Mouse (Mus musculus): ENCODE measurements at regions not wholly inside any gene's neighbourhood (a gene's known extent, or its start where the extent isn't known, plus 50 kb on each side); places are given as distances from the start of the nearest gene placed in this dataset.

DNA sequence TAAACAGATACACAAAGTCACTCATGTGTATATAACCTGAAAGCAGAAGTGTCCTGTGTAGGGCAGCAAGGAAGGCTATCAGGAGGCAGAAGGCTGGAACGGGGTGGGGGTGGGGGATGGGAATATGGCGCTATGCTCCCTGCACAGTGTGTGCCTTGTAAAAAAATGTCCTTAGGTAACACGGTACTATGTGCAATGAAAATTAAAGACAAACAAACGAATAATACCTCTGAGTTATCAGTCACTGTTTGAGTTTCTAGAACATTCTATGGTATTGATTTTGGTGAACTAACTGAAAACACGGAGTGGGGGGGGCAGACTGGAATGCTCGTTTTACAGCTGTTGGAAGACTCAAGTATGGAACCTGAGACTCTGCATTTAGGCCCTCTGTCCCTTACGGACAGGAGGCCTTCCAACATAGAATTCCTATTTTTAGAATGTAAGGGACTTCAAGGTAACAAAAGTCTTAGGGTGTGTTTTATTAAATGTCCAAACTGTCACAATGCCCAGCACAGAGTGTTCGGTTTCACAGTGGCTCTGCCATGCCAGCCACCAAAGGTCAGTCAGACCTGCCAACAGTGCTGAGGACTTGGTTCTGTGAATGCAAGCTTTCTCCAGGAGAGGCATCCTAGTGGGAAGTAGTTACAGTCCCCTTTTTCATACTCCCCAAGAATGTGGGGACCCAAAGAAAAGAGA is 240.6 kb downstream of the Ano6 start:
- Histone ChIP-seq H3K27ac (ENCODE audit: insufficient read depth, low read depth, low read length) (no peak overlapping the region), H3K4me3 (ENCODE audit: insufficient read depth, low read depth, low read length) (no peak overlapping the region), H3K4me1 (ENCODE audit: control insufficient read depth, insufficient read depth, low read length) (no peaks in the 10 kb centered on the region)
- 81% methylated on average over 8 of the region's 8 CpGs for WGBS
- TF ChIP-seq POLR2A (IDR thresholded peaks at IDR 0.05; ENCODE audit: insufficient read depth, low read depth, low read length) (no peak), CTCF (IDR thresholded peaks at IDR 0.05; ENCODE audit: insufficient read depth, low read depth, low read length) (no peak)

DNA sequence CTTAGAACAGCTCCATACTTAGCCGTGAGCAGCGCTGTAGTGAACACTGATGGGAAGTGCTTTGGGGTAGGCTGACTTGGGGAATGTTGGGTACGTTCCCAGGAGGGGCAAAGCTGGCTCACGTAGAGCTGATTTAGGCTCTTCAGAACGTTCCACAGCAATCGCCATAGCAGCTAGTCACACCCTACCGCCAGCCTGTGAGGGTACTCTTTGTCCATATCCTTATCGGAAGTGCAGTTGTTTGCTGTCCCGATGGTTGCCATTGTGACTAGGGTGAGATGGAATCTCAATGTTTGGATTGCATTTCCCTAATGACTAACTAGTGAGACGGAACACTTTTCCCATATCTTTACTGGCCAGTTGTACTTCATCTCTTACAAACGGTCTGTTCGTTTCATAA is 244.6 kb downstream of the Ano6 start:
- no peak overlapping the region for H3K4me3 ChIP-seq (ENCODE audit: insufficient read depth, low read depth, low read length)
- no peak overlapping the region for H3K27ac ChIP-seq (ENCODE audit: insufficient read depth, low read depth, low read length)
- no peaks in the 10 kb centered on the region for H3K4me1 ChIP-seq (ENCODE audit: control insufficient read depth, insufficient read depth, low read length)
- TF ChIP-seq POLR2A (IDR thresholded peaks at IDR 0.05; ENCODE audit: insufficient read depth, low read depth, low read length) (no peak), CTCF (IDR thresholded peaks at IDR 0.05; ENCODE audit: insufficient read depth, low read depth, low read length) (no peak)
- 73% methylated on average over 12 of the region's 12 CpGs for whole genome bisulfite sequencing

GRCm38 (mm10) chr15:96045561-96045960 is 241.8 kb upstream of the Arid2 start:
- 35% methylated on average over 3 of the region's 3 CpGs for WGBS
- H3K4me1 ChIP-seq (ENCODE audit: control insufficient read depth, insufficient read depth, low read length) = peaks cover 5% of the 10 kb centered on the region
- H3K27ac ChIP-seq (ENCODE audit: insufficient read depth, low read depth, low read length) = no peak overlapping the region
- H3K4me3 ChIP-seq (ENCODE audit: insufficient read depth, low read depth, low read length) = no peak overlapping the region
- TF ChIP-seq POLR2A (IDR thresholded peaks at IDR 0.05; ENCODE audit: insufficient read depth, low read depth, low read length) = no peak
- no peak for TF ChIP-seq CTCF (IDR thresholded peaks at IDR 0.05; ENCODE audit: insufficient read depth, low read depth, low read length)

GRCm38 (mm10) chr15:96046651-96047050 is 240.7 kb upstream of the Arid2 start:
- no peak for TF ChIP-seq CTCF (IDR thresholded peaks at IDR 0.05; ENCODE audit: insufficient read depth, low read depth, low read length)
- WGBS = 83% methylated on average over 5 of the region's 5 CpGs

DNA sequence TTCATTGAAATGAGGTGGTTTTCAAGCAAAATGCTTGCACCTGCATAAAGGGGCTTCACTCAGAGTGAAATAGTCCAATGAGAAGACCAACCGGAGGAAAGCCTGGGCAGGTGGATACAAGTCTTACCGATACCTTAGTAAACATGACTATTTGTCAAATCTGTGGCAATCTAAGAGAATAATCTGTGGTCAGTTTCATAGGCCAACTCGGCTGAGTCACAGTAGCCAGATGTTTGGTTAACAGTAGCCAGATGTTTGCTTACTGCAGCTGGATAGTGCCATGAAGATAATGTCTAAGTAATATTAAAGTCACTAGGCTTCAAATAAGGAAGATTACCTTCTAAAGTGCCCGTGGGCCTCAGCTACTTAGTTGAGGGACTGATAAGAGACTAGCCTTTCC is 236.9 kb upstream of the Arid2 start:
- no peak overlapping the region for H3K27ac ChIP-seq (ENCODE audit: insufficient read depth, low read depth, low read length)
- peaks cover 5% of the 10 kb centered on the region for H3K4me1 ChIP-seq (ENCODE audit: control insufficient read depth, insufficient read depth, low read length)
- TF ChIP-seq CTCF (IDR thresholded peaks at IDR 0.05; ENCODE audit: insufficient read depth, low read depth, low read length) (no peak), POLR2A (IDR thresholded peaks at IDR 0.05; ENCODE audit: insufficient read depth, low read depth, low read length) (no peak)
- H3K4me3 ChIP-seq (ENCODE audit: insufficient read depth, low read depth, low read length) = no peak overlapping the region
- WGBS = 94% methylated on average over 4 of the region's 4 CpGs

More at GRCm38 (mm10) chr15:96046651-96047050, 240.7 kb upstream of the Arid2 start:
- H3K4me3 ChIP-seq (ENCODE audit: insufficient read depth, low read depth, low read length) = no peak overlapping the region
- peaks cover 5% of the 10 kb centered on the region for H3K4me1 ChIP-seq (ENCODE audit: control insufficient read depth, insufficient read depth, low read length)
- no peak overlapping the region for H3K27ac ChIP-seq (ENCODE audit: insufficient read depth, low read depth, low read length)

DNA sequence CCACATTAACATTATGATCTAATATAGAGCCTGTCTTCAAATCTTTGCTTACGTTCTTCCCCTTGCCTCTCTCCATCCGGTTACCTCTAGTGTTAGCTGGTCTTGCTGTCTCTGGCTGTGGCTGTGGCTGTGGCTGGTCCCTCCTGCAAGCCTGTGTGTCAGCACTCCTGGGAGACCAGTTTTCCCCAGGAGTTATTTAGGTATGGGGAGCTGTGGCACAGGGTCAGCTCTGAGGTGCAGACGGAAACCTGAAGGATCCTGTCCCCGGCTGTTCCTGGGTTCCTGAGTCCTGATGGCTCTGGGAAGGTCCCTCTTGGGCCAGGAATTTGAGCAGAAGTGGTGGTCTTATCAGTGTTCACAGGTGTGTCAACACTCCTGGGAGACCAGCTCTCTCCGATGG is 234.7 kb upstream of the Arid2 start:
- TF ChIP-seq POLR2A (IDR thresholded peaks at IDR 0.05; ENCODE audit: insufficient read depth, low read depth, low read length) = no peak
- TF ChIP-seq CTCF (IDR thresholded peaks at IDR 0.05; ENCODE audit: insufficient read depth, low read depth, low read length) = no peak
- no peaks in the 10 kb centered on the region; the same call in 1 of the 2 replicates for H3K4me1 ChIP-seq (ENCODE audit: control insufficient read depth, insufficient read depth, low read length)
- 95% methylated on average over 5 of the region's 5 CpGs for WGBS
- H3K27ac ChIP-seq (ENCODE audit: insufficient read depth, low read depth, low read length) = no peak overlapping the region
- no peak overlapping the region for H3K4me3 ChIP-seq (ENCODE audit: insufficient read depth, low read depth, low read length)

DNA sequence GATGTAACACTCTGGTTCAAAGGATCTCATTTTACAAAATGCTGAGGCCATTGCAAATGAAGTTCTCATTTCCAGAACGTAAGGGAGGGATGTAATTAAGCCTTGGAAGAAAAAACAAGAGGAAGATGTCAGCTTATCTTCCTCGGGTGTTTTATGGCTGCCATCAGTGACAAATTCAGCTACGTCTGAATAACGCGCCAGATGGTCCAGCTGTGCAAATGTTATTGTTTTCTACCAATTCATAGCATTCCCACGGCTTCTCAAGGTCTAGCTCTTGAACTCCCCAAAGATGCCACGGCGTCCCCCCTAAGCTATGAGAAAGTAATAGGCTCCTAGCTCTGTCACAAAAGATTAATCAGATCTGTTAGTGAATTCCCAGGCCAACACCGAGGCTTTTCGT is 232.0 kb upstream of the Arid2 start:
- no peak for TF ChIP-seq POLR2A (IDR thresholded peaks at IDR 0.05; ENCODE audit: insufficient read depth, low read depth, low read length)
- no peak for TF ChIP-seq CTCF (IDR thresholded peaks at IDR 0.05; ENCODE audit: insufficient read depth, low read depth, low read length)
- WGBS = 44% methylated on average over 10 of the region's 10 CpGs
- no peak overlapping the region for H3K4me3 ChIP-seq (ENCODE audit: insufficient read depth, low read depth, low read length)
- H3K27ac ChIP-seq (ENCODE audit: insufficient read depth, low read depth, low read length) = no peak overlapping the region
- no peaks in the 10 kb centered on the region; the same call in 1 of the 2 replicates for H3K4me1 ChIP-seq (ENCODE audit: control insufficient read depth, insufficient read depth, low read length)

GRCm38 (mm10) chr15:96055796-96056473 is 231.4 kb upstream of the Arid2 start:
- Histone ChIP-seq H3K4me1 (ENCODE audit: control insufficient read depth, insufficient read depth, low read length) (no peaks in the 10 kb centered on the region; the same call in 1 of the 2 replicates), H3K4me3 (ENCODE audit: insufficient read depth, low read depth, low read length) (no peak overlapping the region), H3K27ac (ENCODE audit: insufficient read depth, low read depth, low read length) (no peak overlapping the region)
- WGBS = 36% methylated on average over 16 of the region's 16 CpGs
- TF ChIP-seq POLR2A (IDR thresholded peaks at IDR 0.05; ENCODE audit: insufficient read depth, low read depth, low read length) (no peak), CTCF (IDR thresholded peaks at IDR 0.05; ENCODE audit: insufficient read depth, low read depth, low read length) (no peak)

GRCm38 (mm10) chr15:96059623-96060022 is 227.7 kb upstream of the Arid2 start:
- no peak overlapping the region for H3K4me3 ChIP-seq (ENCODE audit: insufficient read depth, low read depth, low read length)
- no peak overlapping the region for H3K27ac ChIP-seq (ENCODE audit: insufficient read depth, low read depth, low read length)
- TF ChIP-seq CTCF (IDR thresholded peaks at IDR 0.05; ENCODE audit: insufficient read depth, low read depth, low read length) = no peak
- no peak for TF ChIP-seq POLR2A (IDR thresholded peaks at IDR 0.05; ENCODE audit: insufficient read depth, low read depth, low read length)
- H3K4me1 ChIP-seq (ENCODE audit: control insufficient read depth, insufficient read depth, low read length) = no peaks in the 10 kb centered on the region; the same call in 1 of the 2 replicates
- 39% methylated on average over 3 of the region's 3 CpGs for WGBS

Data from olfactory bulb, adult 2 months (tissue).